Mouse (Mus musculus) neural tube, embryonic 12.5 days (tissue): ENCODE measurements around the gene Olfr313. TPM values are rescaled to one million over a fixed set of nuclear protein-coding genes. Genes with fewer than 3 reads are reported as not detected.

Experiments
- ATAC-seq: fragments of 200-750 bp; cut with Nextera tagmentation; 2 replicates; pipeline ENCODE4 v1.8.0; 2017; ENCODE audit warnings: low read depth, mild to moderate bottlenecking, moderate TSS enrichment, moderate library complexity; ENCODE audit not compliant: low FRiP score
- H3K27ac ChIP-seq: fragments of 300-500 bp; sonication (generic); 2 replicates; pipeline ENCODE4 v1.5.1; 2016
- H3K27me3 ChIP-seq: fragments of 300-500 bp; sonication (generic); replicated peaks from 2 replicates; pipeline ENCODE4 v1.6.1; 2016; ENCODE audit warnings: mild to moderate bottlenecking
- H3K36me3 ChIP-seq: fragments of 300-500 bp; sonication (generic); 2 replicates; pipeline ENCODE4 v1.6.1; 2016; ENCODE audit warnings: mild to moderate bottlenecking
- H3K4me1 ChIP-seq: fragments of 300-500 bp; sonication (generic); 2 replicates; pipeline ENCODE4 v1.6.1; 2016
- H3K4me2 ChIP-seq: fragments of 300-500 bp; sonication (generic); replicated peaks from 2 replicates; pipeline ENCODE4 v1.6.1; 2016; ENCODE audit warnings: mild to moderate bottlenecking
- H3K4me3 ChIP-seq: fragments of 300-500 bp; sonication (generic); 2 replicates; pipeline ENCODE4 v1.5.1; 2016
- H3K9ac ChIP-seq: fragments of 300-500 bp; sonication (generic); 2 replicates; pipeline ENCODE4 v1.6.1; 2016; ENCODE audit warnings: mild to moderate bottlenecking
- H3K9me3 ChIP-seq: fragments of 300-500 bp; sonication (generic); 2 replicates; pipeline ENCODE4 v1.6.1; 2016; ENCODE audit warnings: mild to moderate bottlenecking
- WGBS: fragments of 180-500 bp; shearing (Covaris S2); methylation state at CpG from one replicate; pipeline ENCODE4 v1.1.7; 2016; 5-methylcytosine and 5-hydroxymethylcytosine counted together
- polyA plus RNA-seq: library from polyadenylated mRNA; unstranded; fragments of >200 nt; fragmentation: Nextera tagmentation; extraction: Ambion mirVana; gene quantifications from 2 replicates; pipeline ENCODE4 v1.2.1, GENCODE M21; 2016

Olfr313 gene
- polyA plus RNA-seq, 1 experiment from 2014 or later: not detected

GRCm38 (mm10) chr11:58867039-58867953 lies 52.5 kb downstream of the Olfr313 start, which contains the start of gene 2810021J22Rik:
Gene 2810021J22Rik (plus strand): TSS chr11:58867216.
- peak; percentile 86 for ATAC-seq
- Histone ChIP-seq H3K36me3 (peaks cover 12% of the 10 kb centered on the region; the same call in 1 of the 2 replicates), H3K27ac (peak within 1 kb of the TSS; percentile 69; the same call in 1 of the 2 replicates), H3K9me3 (no peaks in the 10 kb centered on the region), H3K4me3 (peak within 1 kb of the TSS; percentile 65), H3K4me2 (peak within 1 kb of the TSS; percentile 79), H3K27me3 (no peaks in the 10 kb centered on the region), H3K9ac (peak within 1 kb of the TSS; percentile 77), H3K4me1 (peaks cover 18% of the 10 kb centered on the region)
- 6% methylated on average over 37 of the region's 37 CpGs for WGBS

GRCm38 (mm10) chr11:58867954-58868330 lies 53.1 kb downstream of the Olfr313 start:
- no peaks in the 10 kb centered on the region for H3K27me3 ChIP-seq
- peak overlapping the region; percentile 79 for H3K4me2 ChIP-seq
- 76% methylated on average over 6 of the region's 6 CpGs for WGBS
- H3K9me3 ChIP-seq: no peaks in the 10 kb centered on the region
- no peak overlapping the region for H3K27ac ChIP-seq
- peaks cover 18% of the 10 kb centered on the region for H3K4me1 ChIP-seq
- H3K4me3 ChIP-seq: peak overlapping the region; percentile 65
- peaks cover 12% of the 10 kb centered on the region; the same call in 1 of the 2 replicates for H3K36me3 ChIP-seq
- ATAC-seq: 0 out of 2 replicates have a peak, but pooled peaks have one; percentile 7
- peak overlapping the region; percentile 77; the same call in 1 of the 2 replicates for H3K9ac ChIP-seq

Other genes with a start within 250 kb of the Olfr313 start
- not detected in 2 replicates for gene Olfr224, start 244.4 kb upstream of the Olfr313 start, polyA plus RNA-seq
- gene Olfr325, start 237.3 kb upstream of the Olfr313 start, polyA plus RNA-seq: not detected in 2 replicates
- not detected in 2 replicates for gene Olfr324, start 219.9 kb upstream of the Olfr313 start, polyA plus RNA-seq
- not detected in 2 replicates for gene 2210407C18Rik, start 198.9 kb upstream of the Olfr313 start, polyA plus RNA-seq
- not detected in 2 replicates for gene Olfr323, start 184.5 kb upstream of the Olfr313 start, polyA plus RNA-seq
- gene Trim58, start 174.5 kb upstream of the Olfr313 start, polyA plus RNA-seq: 0.41 and 0.44 TPM in 2 replicates
- not detected in 2 replicates for gene Olfr322, start 156.2 kb upstream of the Olfr313 start, polyA plus RNA-seq
- gene Olfr320, start 133.9 kb upstream of the Olfr313 start, polyA plus RNA-seq: not detected in 2 replicates
- not detected in 2 replicates for gene Olfr319, start 115.8 kb upstream of the Olfr313 start, polyA plus RNA-seq
- gene Olfr318, start 91.0 kb upstream of the Olfr313 start, polyA plus RNA-seq: not detected in 2 replicates
- 0.06 and 0.16 TPM in 2 replicates for gene Olfr317, start 75.8 kb upstream of the Olfr313 start, polyA plus RNA-seq
- not detected in 2 replicates for gene Olfr316, start 62.3 kb upstream of the Olfr313 start, polyA plus RNA-seq
- gene Olfr315, start 41.8 kb upstream of the Olfr313 start, polyA plus RNA-seq: not detected in 2 replicates
- gene Olfr314, start 32.0 kb upstream of the Olfr313 start, polyA plus RNA-seq: not detected in 2 replicates
- gene Fam183b, start 13.0 kb upstream of the Olfr313 start, polyA plus RNA-seq: 5.2 and 7.4 TPM in 2 replicates
- not detected in 2 replicates for gene Olfr312, start 14.2 kb downstream of the Olfr313 start, polyA plus RNA-seq
- not detected in 2 replicates for gene Olfr311, start 24.3 kb downstream of the Olfr313 start, polyA plus RNA-seq
- 16.8 and 18.2 TPM in 2 replicates for gene Gm12258, start 32.2 kb downstream of the Olfr313 start, polyA plus RNA-seq
- 10.7 and 10.8 TPM in 2 replicates for gene 2810021J22Rik, start 52.2 kb downstream of the Olfr313 start, polyA plus RNA-seq
- 4.3 and 7.0 TPM in 2 replicates for gene Zfp39, start 89.2 kb downstream of the Olfr313 start, polyA plus RNA-seq
- not detected in 2 replicates for gene Btnl10, start 102.9 kb downstream of the Olfr313 start, polyA plus RNA-seq
- gene Rnf187, start 123.9 kb downstream of the Olfr313 start, polyA plus RNA-seq: 594 and 608 TPM in 2 replicates
- 167 and 246 TPM in 2 replicates for gene Hist3h2ba, start 133.9 kb downstream of the Olfr313 start, polyA plus RNA-seq
- gene Hist3h2a, start 139.7 kb downstream of the Olfr313 start, polyA plus RNA-seq: 91.6 and 103 TPM in 2 replicates
- gene Trim17, start 139.7 kb downstream of the Olfr313 start, polyA plus RNA-seq: 0.84 and 1.0 TPM in 2 replicates
- 20.5 TPM in 2 replicates for gene Trim11, start 163.1 kb downstream of the Olfr313 start, polyA plus RNA-seq